Comparison of ENCODE assay signal across 8 mouse cellular contexts in genomic region chr13:92703241-92704027, GRCm38 (mm10).
A peak's percentile ranks its signal among the peaks of the same experiment; 100 is the strongest.
DNase-seq lines count a peak whose midpoint lies in the region; ATAC-seq and TF ChIP-seq lines count a peak whose summit lies in the region.

No protein-coding gene starts in this region.

- H3K9me3 ChIP-seq in forebrain, postnatal 0 days (ENCODE audit: low read length): no peaks in the 10 kb centered on the region
- no peaks in the 10 kb centered on the region for H3K9me3 ChIP-seq in hindbrain, postnatal 0 days (ENCODE audit: low read length)

- TF ChIP-seq CTCF in forebrain, postnatal 0 days (IDR thresholded peaks at IDR 0.05; ENCODE audit: low read depth): no peak
- TF ChIP-seq CTCF in hindbrain, postnatal 0 days (IDR thresholded peaks at IDR 0.05; ENCODE audit: low read depth): no peak; the same call in 1 of the 2 replicates

- 26% methylated on average over 8 of the region's 8 CpGs for WGBS in forebrain, postnatal 0 days
- 24% methylated on average over 8 of the region's 8 CpGs for WGBS in hindbrain, postnatal 0 days

- H3K4me3 ChIP-seq in forebrain, postnatal 0 days (ENCODE audit: low read depth, low read length): no peak overlapping the region
- H3K4me3 ChIP-seq in hindbrain, postnatal 0 days (ENCODE audit: low read length): no peak overlapping the region

- H3K4me2 ChIP-seq in forebrain, postnatal 0 days (ENCODE audit: low read depth): no peak overlapping the region
- H3K4me2 ChIP-seq in hindbrain, postnatal 0 days (ENCODE audit: low read depth, low read length): no peak overlapping the region

- H3K9ac ChIP-seq in forebrain, postnatal 0 days: no peak overlapping the region
- no peak overlapping the region for H3K9ac ChIP-seq in hindbrain, postnatal 0 days (replicated peaks; ENCODE audit: low read length)

- peak; percentile 93 for DNase-seq in R1 (ENCODE audit: low read depth, low spot score)
- DNase-seq in cerebellum, adult 11-12 months: peak; percentile 49
- DNase-seq in forebrain, postnatal 0 days: peak; percentile 50
- peak; percentile 87 for DNase-seq in hindbrain, postnatal 0 days (ENCODE audit: low spot score)
- peak; percentile 34 for DNase-seq in lung, postnatal 10 days
- peak; percentile 55 for DNase-seq in right cerebral cortex, postnatal 14 days
- no peak for DNase-seq in spleen, postnatal 4 days (ENCODE audit: low spot score in 2 of 2)
- no peak for DNase-seq in kidney, postnatal 25 days

- no peak overlapping the region for H3K27ac ChIP-seq in forebrain, postnatal 0 days (ENCODE audit: low read depth, low read length)
- no peak overlapping the region for H3K27ac ChIP-seq in hindbrain, postnatal 0 days

- H3K4me1 ChIP-seq in forebrain, postnatal 0 days (ENCODE audit: insufficient read depth): no peaks in the 10 kb centered on the region
- H3K4me1 ChIP-seq in hindbrain, postnatal 0 days (ENCODE audit: insufficient read depth, low read length): no peaks in the 10 kb centered on the region

- no peaks in the 10 kb centered on the region for H3K27me3 ChIP-seq in forebrain, postnatal 0 days (ENCODE audit: insufficient read depth, low read length)
- H3K27me3 ChIP-seq in hindbrain, postnatal 0 days (ENCODE audit: insufficient read depth, low read length): no peaks in the 10 kb centered on the region

- peaks cover 9% of the 10 kb centered on the region for H3K36me3 ChIP-seq in forebrain, postnatal 0 days (ENCODE audit: insufficient read depth)
- H3K36me3 ChIP-seq in hindbrain, postnatal 0 days (ENCODE audit: insufficient read depth, low read length): peaks cover 17% of the 10 kb centered on the region

- peak; percentile 77 for ATAC-seq in forebrain, postnatal 0 days
- peak; percentile 92 for ATAC-seq in hindbrain, postnatal 0 days

Comparison
In these comparisons a context has a peak if more than half of its experiments do, and no peak if none do; other contexts are left out.
1. DNase-seq: peak in R1 (single experiment), cerebellum, adult 11-12 months (single experiment), forebrain, postnatal 0 days (single experiment), hindbrain, postnatal 0 days (single experiment), lung, postnatal 10 days (single experiment) and right cerebral cortex, postnatal 14 days (single experiment); none in spleen, postnatal 4 days (0 of 2) and kidney, postnatal 25 days (0 of 2).